Mouse (Mus musculus): ENCODE data around the gene Pex11a.
"Not testable (repeated sequence)": the region's sequence is repeated elsewhere in the genome, so short reads cannot be mapped to it uniquely, and the experiment has no call there.

The Pex11a gene

GRCm38 (mm10) chr7:79742659-79743536 lies at the start of gene Pex11a, which contains the start of gene Wdr93:
Gene Pex11a, minus strand, starts transcription at chr7:79743131.
Gene Wdr93, plus strand, starts transcription at chr7:79743163.
- DNase-seq: peak; percentile 72

DNA sequence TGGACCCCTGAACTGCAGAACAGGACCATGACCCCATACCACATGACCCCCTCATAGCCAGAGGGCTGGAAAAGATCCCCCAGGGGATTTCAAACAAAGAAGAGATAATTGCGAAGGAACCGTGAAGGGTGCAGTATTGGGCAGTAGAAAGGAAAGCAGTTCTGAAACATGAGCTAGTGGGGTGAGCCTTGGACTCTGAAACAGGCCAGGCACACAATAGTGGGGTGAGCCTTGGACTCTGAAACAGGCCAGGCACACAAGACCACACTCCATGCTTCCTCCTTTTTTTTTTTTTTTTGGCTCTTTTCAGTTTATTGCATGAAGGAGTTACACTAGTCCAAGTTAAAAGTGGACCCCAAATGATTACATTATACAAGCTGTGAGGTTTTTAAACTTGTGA lies 46.9 kb upstream of the Pex11a start:
- not testable (repeated sequence) for DNase-seq

- DNase-seq: peak; percentile 67
Observed at GRCm38 (mm10) chr7:79786295-79786694, 43.4 kb upstream of the Pex11a start.

- no peak for DNase-seq
Observed at GRCm38 (mm10) chr7:79782516-79782855, 39.6 kb upstream of the Pex11a start.

- no peak for DNase-seq
Observed at GRCm38 (mm10) chr7:79781826-79782515, 39.0 kb upstream of the Pex11a start.

DNA sequence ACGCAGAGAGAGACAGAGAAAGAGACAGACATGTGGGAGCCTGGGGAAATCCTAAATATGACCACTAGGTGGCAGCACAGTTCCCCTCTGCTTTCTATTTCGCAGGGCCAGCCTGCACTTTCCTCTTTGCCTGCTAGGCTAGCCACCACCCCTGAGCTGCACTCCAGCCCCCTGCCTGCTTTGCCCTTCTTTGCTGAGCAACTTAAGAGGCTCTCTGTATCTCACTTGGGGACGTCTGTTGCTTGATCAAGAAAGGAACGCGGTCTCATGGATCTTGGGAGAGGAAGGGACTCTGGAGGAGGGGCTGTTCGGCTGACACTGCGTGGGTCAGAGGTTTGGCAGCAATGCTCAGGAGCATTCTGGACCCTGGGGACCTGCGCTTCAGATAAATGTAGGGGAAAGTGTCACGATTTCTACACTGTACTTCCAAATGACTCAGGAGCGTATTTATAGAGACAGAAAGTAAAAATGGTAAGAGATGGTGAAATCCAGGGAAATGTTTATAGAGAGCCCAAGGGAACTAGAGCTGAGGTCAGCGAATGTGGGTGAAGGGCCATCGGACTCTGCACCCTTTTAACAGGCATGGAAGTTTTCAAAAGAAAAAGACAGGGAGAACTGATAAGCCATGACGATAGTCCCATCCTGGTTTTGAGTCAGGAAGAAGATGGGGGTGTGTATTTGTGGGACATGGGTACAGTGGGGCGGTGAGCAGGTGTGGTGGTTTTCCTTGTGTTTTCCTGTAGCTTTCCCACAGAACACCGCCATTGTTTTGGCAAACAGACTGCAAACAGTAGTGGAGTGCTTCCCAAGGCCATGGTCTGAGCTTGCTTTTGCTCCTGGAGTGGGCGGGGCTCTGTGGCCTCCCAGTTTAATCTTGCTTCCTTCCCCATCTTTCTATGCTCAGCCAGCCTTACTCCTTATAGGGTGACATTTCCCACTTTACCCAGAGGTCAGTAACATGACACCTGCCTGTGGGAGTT lies 38.0 kb upstream of the Pex11a start:
- DNase-seq: peak; percentile 75

DNA sequence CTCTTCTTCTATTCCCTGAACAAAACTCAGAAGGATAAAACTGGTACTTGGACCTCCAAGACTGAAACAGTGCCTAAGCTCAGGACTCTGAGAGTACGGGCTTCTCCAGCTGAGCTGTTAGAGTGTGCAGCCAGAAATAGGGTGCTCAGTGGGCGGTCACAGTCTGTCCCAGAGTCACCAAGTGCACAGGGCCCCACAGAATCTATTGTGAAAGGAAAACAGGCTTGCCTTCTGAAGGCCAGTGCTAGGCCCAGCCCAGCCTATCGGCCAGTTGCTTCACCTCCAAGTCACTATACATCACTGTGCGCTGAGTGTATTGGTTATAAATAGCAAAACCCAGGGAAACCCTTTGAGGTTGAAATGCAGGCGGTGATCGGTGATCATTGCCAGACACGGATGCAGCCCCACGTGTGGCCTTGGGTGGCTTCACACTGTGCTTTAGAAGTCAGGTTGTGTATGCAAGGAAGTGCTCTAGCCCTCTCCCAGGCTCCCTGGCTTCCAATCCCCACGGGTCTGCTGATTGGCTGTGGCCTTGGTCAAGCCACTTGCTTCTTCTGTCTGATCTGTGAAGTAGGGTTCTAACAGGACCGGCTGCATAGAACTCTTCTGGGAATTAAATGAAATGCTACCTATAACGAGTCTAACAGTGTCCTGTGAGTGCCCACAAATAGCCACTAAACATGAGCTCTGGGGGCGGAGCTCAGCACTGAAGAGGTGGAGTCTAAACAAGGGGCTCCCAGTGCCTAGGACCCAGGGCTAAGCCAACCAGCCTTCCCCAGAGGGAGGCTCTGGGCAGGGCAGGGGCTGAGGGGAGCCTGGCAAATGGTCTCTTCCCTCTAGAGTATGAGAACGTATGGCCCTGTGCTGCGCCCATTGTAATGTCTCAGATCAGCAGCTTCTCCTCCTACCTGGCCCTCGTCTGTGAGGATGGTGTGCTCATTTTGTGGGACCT lies 28.9 kb upstream of the Pex11a start:
- no peak for DNase-seq

DNA sequence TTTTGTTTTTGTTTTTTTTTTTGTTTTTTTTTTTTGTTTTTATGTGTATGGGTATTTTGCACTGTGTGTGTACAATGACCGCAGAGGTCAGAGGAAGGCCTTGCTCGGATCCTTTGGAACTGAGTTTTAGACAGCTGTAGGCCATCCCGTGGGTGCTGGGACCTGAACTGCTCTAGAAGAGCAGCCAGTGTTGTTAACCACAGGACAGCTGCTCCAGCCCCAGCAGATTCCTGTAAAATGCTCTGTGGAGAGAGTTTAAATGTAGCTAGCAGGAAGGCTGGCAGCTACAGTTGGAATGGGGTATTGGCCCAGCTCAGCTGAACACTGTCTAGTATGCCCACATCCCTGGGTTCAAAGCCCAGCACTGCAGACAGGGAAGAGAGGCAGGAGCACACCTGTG lies 26.7 kb upstream of the Pex11a start:
- DNase-seq: no peak

DNA sequence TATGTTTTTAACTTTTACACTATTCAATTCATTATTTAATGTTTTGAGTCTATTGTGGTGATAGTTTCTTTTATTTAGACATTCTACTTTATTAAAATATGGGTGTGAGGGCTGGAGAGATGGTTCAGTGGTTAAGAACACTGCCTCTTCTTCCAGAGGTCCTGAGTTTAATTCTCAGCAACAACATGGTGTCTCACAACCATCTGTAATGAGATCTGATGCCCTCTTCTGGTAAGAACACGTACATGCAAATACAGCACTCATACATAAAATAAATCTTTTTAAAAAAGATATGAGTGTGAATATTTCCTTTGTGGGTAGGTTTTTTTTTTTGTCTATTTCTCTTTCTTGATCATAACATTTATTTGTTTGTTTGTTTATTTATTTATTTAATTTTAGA lies 23.1 kb upstream of the Pex11a start:
- no peak for DNase-seq

DNA sequence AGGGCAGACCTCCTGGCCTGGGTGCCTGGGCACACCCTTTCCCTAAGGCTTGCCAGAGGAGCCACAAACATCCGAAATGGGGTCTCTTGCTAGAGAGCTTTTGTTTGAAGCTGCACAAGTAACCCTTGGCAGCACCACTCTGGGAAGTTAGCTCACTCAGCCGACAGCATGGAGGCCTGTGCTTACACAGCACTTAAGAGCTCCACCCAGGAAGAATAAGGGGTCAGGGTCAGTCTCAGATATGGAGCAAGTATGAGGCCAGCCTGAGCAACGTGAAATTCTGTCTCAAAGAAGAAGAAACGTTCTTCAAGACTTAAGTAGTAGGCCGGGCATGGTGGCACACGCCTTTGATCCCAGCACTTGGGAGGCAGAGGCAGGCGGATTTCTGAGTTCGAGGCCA lies 19.2 kb upstream of the Pex11a start:
- no peak for DNase-seq

DNA sequence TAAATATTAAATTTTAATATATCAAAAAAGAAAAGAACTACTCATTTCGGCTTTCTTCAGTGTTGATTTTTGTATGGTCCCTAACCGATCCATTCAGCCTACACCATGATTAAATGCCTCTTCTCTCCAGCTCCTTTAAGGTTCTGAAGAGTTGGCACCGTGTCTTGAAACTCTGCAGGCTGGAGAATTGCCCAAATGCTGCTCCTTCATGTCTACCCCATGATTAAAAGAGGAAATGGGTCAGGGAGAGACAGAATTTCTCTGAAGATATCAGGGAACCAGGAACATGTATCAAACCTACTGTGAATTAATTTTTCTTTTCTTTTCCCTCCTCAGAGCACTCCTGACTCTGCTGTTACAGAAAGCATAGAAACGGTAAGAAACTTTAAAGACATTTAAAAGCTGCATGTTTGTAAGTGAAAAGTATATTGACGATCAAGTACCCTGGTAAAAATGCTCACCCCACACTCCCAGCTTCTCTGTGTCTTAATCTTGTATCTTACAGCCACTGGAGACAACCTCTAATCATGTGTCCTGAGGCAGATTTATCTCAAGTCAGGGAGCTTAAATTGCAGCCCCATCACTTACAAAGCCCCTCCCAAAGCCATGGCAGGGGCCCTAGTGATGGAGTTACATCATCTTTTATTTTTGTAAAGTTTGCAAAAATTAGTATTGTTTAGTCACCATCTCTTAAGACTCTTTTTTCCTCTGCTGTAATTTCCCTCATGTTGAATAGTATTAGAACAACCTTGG lies 18.4 kb upstream of the Pex11a start:
- DNase-seq: no peak

DNA sequence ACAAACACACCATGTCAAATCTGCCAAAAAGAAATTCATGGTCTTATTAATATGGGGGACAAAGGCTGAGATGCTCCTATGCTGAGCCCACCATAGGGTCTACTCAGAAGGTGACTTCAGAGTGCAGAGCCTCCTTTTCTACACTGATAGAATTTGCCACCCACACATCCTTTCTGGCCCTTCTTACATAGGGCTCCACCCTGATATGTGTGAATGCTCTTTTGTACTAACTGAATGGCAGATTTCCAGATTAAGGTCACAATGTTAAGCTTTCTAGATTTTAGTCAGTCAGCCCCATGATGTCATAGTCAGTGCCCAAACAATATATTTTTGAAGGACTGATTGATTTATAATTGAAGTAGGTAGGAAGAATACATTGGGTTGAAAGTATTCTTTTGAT lies 16.8 kb upstream of the Pex11a start:
- no peak for DNase-seq

DNA sequence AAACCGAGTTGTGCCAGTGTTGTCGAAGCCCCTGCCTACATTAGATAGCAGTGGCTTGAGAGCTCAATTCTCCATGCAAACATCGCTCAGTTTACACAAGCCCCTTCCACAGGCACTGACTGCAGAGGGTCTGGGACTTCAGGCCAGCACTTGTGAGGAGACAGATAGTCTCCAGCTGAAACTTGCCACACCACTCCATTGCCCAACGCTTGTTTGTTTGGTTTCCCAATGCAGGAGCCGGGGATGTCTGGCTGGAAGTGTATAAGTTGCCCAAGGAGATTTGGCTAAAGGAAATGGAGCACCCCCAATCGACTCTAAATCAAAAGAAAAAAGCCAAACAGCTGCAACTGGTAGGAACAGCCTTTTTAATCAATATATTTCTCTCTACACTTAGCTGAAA lies 15.2 kb upstream of the Pex11a start:
- no peak for DNase-seq

DNA sequence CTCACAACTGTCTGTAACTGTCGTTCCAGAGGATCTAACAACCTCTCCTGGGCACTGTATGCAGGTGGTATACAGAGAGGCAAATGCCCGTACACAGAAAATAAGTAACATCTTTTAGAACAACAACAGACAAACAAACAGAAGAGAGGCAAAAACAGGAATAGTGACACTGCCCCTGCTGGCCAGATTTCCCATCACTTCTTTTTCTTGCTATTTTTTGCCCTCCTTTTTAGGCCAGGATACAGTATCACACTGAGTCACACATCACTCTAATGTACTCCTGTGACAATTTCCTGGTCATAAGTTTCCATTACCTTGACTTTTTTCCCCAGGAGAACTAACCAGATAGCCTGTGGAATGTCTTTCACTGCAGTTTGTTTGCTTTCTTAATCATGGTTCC lies 13.4 kb upstream of the Pex11a start:
- no peak for DNase-seq

DNA sequence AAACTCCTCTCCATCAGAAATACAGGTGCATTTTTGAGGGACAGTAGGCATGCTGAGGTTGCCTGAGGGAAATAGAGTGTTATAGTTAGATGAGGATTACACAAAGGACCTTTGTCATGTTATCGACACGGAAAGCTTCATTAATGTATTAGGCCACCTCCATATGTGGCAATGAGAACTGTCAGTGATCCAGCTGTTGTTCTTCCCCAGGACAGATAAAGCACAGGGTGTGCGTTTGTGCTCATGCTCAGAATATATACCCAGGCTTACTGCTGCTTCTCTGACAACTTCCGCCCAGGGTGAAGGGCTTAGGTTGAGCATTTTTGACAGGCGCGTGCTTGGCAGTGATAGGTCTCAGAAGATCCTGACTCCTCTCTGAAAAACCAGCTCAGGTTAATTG lies 6.6 kb upstream of the Pex11a start:
- no peak for DNase-seq

GRCm38 (mm10) chr7:79747659-79748058 lies 4.7 kb upstream of the Pex11a start:
- DNase-seq: no peak

GRCm38 (mm10) chr7:79744585-79744984 lies 1.7 kb upstream of the Pex11a start:
- no peak for DNase-seq

DNA sequence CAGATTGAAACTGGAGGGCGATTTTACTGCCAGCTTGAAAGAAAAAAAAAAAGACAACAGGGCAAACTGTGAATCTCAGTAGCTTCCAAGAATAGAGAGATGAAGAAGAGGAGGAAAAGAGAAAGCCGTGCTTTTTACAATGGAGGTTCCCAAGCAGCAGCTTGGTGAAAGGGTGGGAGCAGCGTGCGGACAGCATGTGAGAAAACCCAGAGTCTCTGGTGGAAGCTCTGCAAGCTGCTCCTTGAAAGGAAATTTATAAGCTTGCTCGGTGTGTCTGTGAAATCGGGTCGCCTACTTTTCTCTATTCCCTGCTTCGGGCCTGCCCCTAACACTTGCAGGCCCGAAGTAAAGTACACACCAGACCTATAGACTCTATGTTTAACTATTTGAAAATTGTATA lies 1.1 kb upstream of the Pex11a start:
- no peak for DNase-seq

DNA sequence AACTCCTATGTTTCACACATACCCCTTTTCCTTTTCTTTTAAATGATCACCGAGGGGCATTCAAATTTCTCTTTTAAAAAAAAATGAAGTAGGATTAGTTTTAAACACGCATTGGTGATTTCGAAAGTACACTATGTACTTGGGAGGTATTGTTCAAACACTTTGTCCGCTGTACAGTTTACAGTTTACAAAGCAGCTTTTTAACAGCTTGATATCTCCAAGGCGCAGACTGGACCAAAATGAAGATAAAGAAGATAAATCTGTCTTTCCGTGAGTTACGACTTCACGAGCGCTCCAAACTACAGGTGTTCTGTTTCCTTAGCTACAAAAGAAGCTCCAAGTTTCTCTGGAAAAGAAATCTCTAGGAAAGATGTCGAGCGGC lies 663 bp downstream of the Pex11a start:
- no peak for DNase-seq

- no peak for DNase-seq
Observed at GRCm38 (mm10) chr7:79740279-79740678, 2.7 kb downstream of the Pex11a start.

DNA sequence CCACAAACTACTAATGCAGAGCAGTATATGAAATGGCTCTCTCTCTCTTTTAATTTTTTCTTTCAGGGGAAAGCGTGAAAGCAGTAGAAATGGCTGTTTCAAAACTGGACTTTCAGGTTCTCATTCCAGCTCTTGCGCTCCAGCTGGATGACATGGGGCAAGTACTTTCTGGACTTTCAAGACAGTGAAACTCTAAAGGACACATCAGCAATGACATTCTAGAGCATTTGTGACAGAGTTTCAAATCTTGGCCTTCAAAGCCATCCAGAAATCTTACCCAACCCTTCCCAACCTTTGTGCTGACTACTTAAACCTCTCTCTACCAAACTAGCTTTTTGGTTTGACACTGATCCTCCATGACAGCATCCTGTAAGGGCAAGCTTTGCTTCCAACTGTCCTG lies 4.0 kb downstream of the Pex11a start:
- no peak for DNase-seq
